Mouse (Mus musculus): ENCODE data around the gene Gm7361. TPM values are rescaled to one million over a fixed set of nuclear protein-coding genes. Genes with fewer than 3 reads are reported as not detected.
"Not testable (repeated sequence)": the region's sequence is repeated elsewhere in the genome, so short reads cannot be mapped to it uniquely, and the experiment has no call there.

The Gm7361 gene
- polyA plus RNA-seq (2014; fragmentation: Nextera tagmentation; extraction: Ambion mirVana): 0.22 TPM in 1 of 2 replicates, not detected in the other

DNA sequence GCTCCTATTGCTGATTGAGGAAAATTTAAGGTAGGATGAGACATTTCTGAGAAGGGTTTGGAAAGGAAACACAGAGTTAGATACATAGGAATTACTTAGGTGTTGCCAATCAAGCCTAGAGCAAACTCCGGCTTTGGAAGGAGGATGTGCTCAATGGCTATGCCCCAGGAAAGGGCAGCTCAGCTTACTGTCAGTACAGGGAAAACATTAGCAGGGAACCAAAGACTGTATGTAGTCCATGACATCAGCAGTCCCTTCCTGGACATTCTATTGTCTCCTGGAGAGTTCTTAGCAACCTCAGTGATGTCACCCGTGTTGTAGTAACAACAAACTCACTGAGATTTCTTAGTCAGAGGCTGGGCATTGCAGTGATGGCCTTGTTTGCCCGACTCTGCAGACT, at the start of gene Gm7361:
TSS of gene Gm7361 (plus strand) at position 301 of the 400 bp plus-strand sequence.
- H3K4me3 ChIP-seq (ENCODE audit: low read depth, low read length); H3K4me2 ChIP-seq (ENCODE audit: low read depth, low read length): not testable (repeated sequence)
- WGBS: 80% methylated on average over 3 of the region's 3 CpGs

DNA sequence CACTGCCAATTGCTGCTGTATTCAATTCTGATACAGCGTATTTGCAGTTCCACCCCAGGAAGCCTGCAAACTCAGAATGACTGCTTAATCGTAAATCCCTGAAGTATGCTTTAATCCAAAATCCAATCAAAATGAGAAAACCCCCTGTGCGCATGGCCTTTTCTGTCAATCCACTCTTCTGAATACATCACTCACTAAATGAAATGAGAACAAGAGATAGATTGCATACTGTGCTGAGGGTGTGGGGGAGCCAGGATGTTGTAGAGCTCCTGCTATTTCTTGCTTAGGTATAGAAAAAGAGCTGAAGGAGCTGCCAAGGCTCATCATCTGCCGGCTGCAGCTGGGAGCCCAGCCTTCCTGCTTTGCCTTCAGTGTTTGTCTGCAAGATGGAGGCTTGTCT, 46.5 kb upstream of the Gm7361 start:
- H3K9me3 ChIP-seq (ENCODE audit: control insufficient read depth, low read length): no peaks in the 10 kb centered on the region
- no peak for ATAC-seq (ENCODE audit: low read depth)
- H3K4me1 ChIP-seq (ENCODE audit: control insufficient read depth, insufficient read depth, low read length): no peaks in the 10 kb centered on the region
- no peak overlapping the region for H3K9ac ChIP-seq (ENCODE audit: low read depth, low read length)
- no peak overlapping the region for H3K27ac ChIP-seq (replicated peaks; ENCODE audit: low read depth, low read length)
- 82% methylated on average over 4 of the region's 4 CpGs for WGBS
- H3K4me3 ChIP-seq (ENCODE audit: low read depth, low read length): no peak overlapping the region
- no peak for DNase-seq (ENCODE audit: low spot score)
- no peak overlapping the region for H3K4me2 ChIP-seq (ENCODE audit: low read depth, low read length)
- no peaks in the 10 kb centered on the region for H3K27me3 ChIP-seq (replicated peaks; ENCODE audit: control insufficient read depth, insufficient read depth, low read length)
- no peaks in the 10 kb centered on the region for H3K36me3 ChIP-seq (ENCODE audit: control insufficient read depth, insufficient read depth, low read length)

More for the DNA sequence above, at the start of gene Gm7361:
- not testable (repeated sequence) for H3K27ac ChIP-seq (replicated peaks; ENCODE audit: low read depth, low read length); H3K36me3 ChIP-seq (ENCODE audit: control insufficient read depth, insufficient read depth, low read length); DNase-seq (ENCODE audit: low spot score); H3K9me3 ChIP-seq (ENCODE audit: control insufficient read depth, low read length); H3K9ac ChIP-seq (ENCODE audit: low read depth, low read length); H3K27me3 ChIP-seq (replicated peaks; ENCODE audit: control insufficient read depth, insufficient read depth, low read length); H3K4me1 ChIP-seq (ENCODE audit: control insufficient read depth, insufficient read depth, low read length); ATAC-seq (ENCODE audit: low read depth)

DNA sequence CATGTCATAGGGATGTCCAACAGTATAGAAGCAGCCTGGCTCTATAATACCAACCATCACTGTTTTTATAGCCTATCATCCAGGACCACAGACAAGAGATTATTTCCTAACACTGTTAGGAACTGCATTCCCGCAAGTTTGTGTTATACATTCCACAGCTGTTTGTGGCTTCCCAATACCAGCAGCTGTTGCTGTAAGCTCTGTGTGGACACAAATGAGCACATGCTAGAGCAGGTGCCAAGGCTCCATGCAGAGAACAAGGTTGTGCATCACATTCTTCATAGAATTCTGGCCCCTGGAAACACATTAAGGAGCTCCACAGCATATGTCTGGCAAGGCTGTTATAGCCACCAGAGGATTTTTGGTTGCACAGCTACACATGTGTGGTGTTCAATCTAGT, 35.4 kb upstream of the Gm7361 start:
- WGBS: 67% methylated on average over 1 of the region's 1 CpGs
- no peaks in the 10 kb centered on the region for H3K4me1 ChIP-seq (ENCODE audit: control insufficient read depth, insufficient read depth, low read length)
- peak; percentile 81; the same call in 1 of the 2 replicates for ATAC-seq (ENCODE audit: low read depth)

DNA sequence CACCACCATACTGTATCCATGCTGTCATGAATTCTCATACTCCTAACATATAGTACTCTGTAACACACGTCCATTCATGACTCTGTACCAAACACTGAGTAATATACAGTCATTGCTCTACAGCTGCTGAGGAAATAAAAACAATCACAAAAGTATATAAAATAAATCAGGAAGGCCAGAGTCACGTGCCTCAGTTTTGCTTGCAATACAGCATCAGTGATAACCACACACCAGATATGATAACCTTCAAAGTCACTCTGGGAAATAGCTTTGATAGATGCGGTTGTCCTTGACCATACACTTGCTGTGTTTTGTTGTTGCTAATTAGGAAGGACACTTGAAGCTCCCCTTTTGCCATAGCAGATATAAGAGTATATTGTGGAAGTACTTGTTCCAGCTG, 9.2 kb downstream of the Gm7361 start:
- H3K4me1 ChIP-seq (ENCODE audit: control insufficient read depth, insufficient read depth, low read length); H3K9ac ChIP-seq (ENCODE audit: low read depth, low read length); H3K4me3 ChIP-seq (ENCODE audit: low read depth, low read length); H3K4me2 ChIP-seq (ENCODE audit: low read depth, low read length); H3K36me3 ChIP-seq (ENCODE audit: control insufficient read depth, insufficient read depth, low read length); H3K27me3 ChIP-seq (replicated peaks; ENCODE audit: control insufficient read depth, insufficient read depth, low read length); H3K9me3 ChIP-seq (ENCODE audit: control insufficient read depth, low read length); H3K27ac ChIP-seq (replicated peaks; ENCODE audit: low read depth, low read length); DNase-seq (ENCODE audit: low spot score); ATAC-seq (ENCODE audit: low read depth): not testable (repeated sequence)
- 81% methylated on average over 3 of the region's 3 CpGs for WGBS

More for the DNA sequence above, 35.4 kb upstream of the Gm7361 start:
- Histone ChIP-seq H3K36me3 (ENCODE audit: control insufficient read depth, insufficient read depth, low read length) (no peaks in the 10 kb centered on the region), H3K27me3 (replicated peaks; ENCODE audit: control insufficient read depth, insufficient read depth, low read length) (no peaks in the 10 kb centered on the region), H3K9ac (ENCODE audit: low read depth, low read length) (no peak overlapping the region), H3K4me3 (ENCODE audit: low read depth, low read length) (no peak overlapping the region), H3K27ac (replicated peaks; ENCODE audit: low read depth, low read length) (no peak overlapping the region), H3K4me2 (ENCODE audit: low read depth, low read length) (no peak overlapping the region), H3K9me3 (ENCODE audit: control insufficient read depth, low read length) (no peaks in the 10 kb centered on the region)
- peak; percentile 78 for DNase-seq (ENCODE audit: low spot score)

DNA sequence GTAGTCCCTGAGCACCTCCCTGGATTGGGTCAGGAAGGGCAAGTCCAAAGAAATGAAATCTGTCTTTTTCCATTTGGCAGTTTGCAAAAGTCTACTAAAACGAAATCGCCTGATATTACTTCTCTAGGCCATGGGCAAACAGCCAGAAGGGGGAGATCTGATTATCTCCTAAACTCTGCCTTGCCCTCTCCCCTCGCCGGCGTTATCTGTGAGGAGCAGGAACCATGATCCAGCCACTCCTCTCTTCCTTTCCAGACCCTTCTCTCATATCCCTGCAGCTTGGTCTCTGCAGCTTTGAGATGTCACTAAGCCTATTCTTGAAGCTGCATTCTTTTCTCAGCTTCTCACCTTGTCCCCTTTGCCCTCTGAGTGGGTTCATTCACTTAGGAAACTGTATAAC, 22.9 kb downstream of the Gm7361 start:
- ATAC-seq (ENCODE audit: low read depth): no peak
- no peak overlapping the region for H3K4me2 ChIP-seq (ENCODE audit: low read depth, low read length)
- 85% methylated on average over 5 of the region's 5 CpGs for WGBS
- no peaks in the 10 kb centered on the region for H3K4me1 ChIP-seq (ENCODE audit: control insufficient read depth, insufficient read depth, low read length)
- H3K27me3 ChIP-seq (replicated peaks; ENCODE audit: control insufficient read depth, insufficient read depth, low read length): no peaks in the 10 kb centered on the region
- no peaks in the 10 kb centered on the region for H3K36me3 ChIP-seq (ENCODE audit: control insufficient read depth, insufficient read depth, low read length)
- DNase-seq (ENCODE audit: low spot score): no peak
- no peak overlapping the region for H3K9ac ChIP-seq (ENCODE audit: low read depth, low read length)
- H3K27ac ChIP-seq (replicated peaks; ENCODE audit: low read depth, low read length): no peak overlapping the region
- peaks cover 4% of the 10 kb centered on the region; the same call in 1 of the 2 replicates for H3K9me3 ChIP-seq (ENCODE audit: control insufficient read depth, low read length)
- H3K4me3 ChIP-seq (ENCODE audit: low read depth, low read length): no peak overlapping the region

DNA sequence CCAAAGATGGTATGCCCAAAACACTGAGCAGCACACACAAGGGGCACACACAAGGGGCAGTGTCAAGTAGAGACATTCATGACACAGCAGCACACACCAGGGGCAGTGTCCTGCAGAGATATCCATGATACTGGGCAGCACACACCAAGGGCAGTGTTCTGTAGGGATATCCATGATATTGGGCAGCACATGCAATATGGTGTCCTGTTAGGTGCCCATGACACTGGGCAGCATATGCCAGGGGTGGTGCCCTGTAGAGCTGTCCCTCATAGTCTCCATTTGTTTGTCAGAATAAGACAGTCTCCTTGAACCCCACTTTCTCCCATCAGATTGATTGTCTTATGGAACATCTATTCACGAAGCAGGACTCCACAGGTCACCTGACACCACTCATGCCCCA, 24.2 kb downstream of the Gm7361 start:
- Histone ChIP-seq H3K27me3 (replicated peaks; ENCODE audit: control insufficient read depth, insufficient read depth, low read length) (no peaks in the 10 kb centered on the region), H3K4me3 (ENCODE audit: low read depth, low read length) (no peak overlapping the region), H3K4me2 (ENCODE audit: low read depth, low read length) (no peak overlapping the region), H3K9me3 (ENCODE audit: control insufficient read depth, low read length) (peaks cover 4% of the 10 kb centered on the region; the same call in 1 of the 2 replicates), H3K27ac (replicated peaks; ENCODE audit: low read depth, low read length) (no peak overlapping the region), H3K9ac (ENCODE audit: low read depth, low read length) (no peak overlapping the region), H3K4me1 (ENCODE audit: control insufficient read depth, insufficient read depth, low read length) (no peaks in the 10 kb centered on the region), H3K36me3 (ENCODE audit: control insufficient read depth, insufficient read depth, low read length) (no peaks in the 10 kb centered on the region)
- 86% methylated on average over 1 of the region's 1 CpGs for WGBS
- no peak for DNase-seq (ENCODE audit: low spot score)
- ATAC-seq (ENCODE audit: low read depth): no peak

DNA sequence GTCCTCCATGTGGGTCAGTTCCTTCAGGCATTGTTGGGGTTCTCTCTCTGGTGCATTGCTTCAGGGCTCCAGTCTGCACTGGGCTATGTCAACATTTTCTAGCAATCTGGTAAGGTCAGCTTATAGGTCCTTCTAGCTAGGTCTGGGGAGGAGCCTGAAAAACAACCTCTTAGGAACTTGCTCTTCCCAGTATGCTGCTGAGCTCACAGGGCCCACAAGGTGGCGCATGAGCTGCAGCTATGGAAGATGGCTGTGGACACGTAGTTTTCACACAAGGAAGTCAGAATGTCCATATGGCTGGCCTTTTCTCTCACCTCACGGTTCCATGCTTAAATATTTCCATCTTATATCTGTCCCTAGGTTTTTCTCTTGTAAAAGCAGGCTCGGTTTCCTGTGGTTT, 24.8 kb downstream of the Gm7361 start:
- Histone ChIP-seq H3K27me3 (replicated peaks; ENCODE audit: control insufficient read depth, insufficient read depth, low read length) (no peaks in the 10 kb centered on the region), H3K36me3 (ENCODE audit: control insufficient read depth, insufficient read depth, low read length) (no peaks in the 10 kb centered on the region), H3K4me1 (ENCODE audit: control insufficient read depth, insufficient read depth, low read length) (no peaks in the 10 kb centered on the region), H3K4me3 (ENCODE audit: low read depth, low read length) (no peak overlapping the region), H3K9ac (ENCODE audit: low read depth, low read length) (no peak overlapping the region), H3K27ac (replicated peaks; ENCODE audit: low read depth, low read length) (no peak overlapping the region), H3K4me2 (ENCODE audit: low read depth, low read length) (no peak overlapping the region), H3K9me3 (ENCODE audit: control insufficient read depth, low read length) (peaks cover 4% of the 10 kb centered on the region; the same call in 1 of the 2 replicates)
- ATAC-seq (ENCODE audit: low read depth) (peak; percentile 57; the same call in 1 of the 2 replicates), DNase-seq (ENCODE audit: low spot score) (peak; percentile 67)
- 2% methylated on average over 4 of the region's 4 CpGs for WGBS

DNA sequence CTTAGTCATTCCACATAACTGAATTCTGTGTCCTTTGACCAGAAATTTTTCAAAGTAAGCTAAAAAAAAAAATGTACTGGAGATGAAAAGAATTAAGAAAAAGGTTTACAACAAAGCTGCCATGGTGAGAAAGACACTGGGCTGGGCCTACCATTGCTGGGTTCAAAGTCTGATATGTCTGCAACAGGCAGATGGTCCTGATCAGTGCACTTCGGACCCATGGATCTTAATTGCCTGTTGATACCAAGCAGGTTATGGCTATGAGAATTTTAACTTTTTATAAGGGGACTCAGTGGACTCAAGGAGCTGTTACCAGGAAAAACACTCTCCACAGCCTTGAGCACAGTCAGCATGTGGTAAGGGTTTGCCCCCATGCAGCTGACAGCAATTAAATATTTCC, 25.9 kb downstream of the Gm7361 start:
- Histone ChIP-seq H3K27ac (replicated peaks; ENCODE audit: low read depth, low read length) (no peak overlapping the region), H3K36me3 (ENCODE audit: control insufficient read depth, insufficient read depth, low read length) (no peaks in the 10 kb centered on the region), H3K27me3 (replicated peaks; ENCODE audit: control insufficient read depth, insufficient read depth, low read length) (no peaks in the 10 kb centered on the region), H3K4me1 (ENCODE audit: control insufficient read depth, insufficient read depth, low read length) (no peaks in the 10 kb centered on the region), H3K4me2 (ENCODE audit: low read depth, low read length) (no peak overlapping the region), H3K4me3 (ENCODE audit: low read depth, low read length) (no peak overlapping the region), H3K9me3 (ENCODE audit: control insufficient read depth, low read length) (0 out of 2 replicates have a peak, but pooled peaks cover 4% of the 10 kb centered on the region), H3K9ac (ENCODE audit: low read depth, low read length) (no peak overlapping the region)
- DNase-seq (ENCODE audit: low spot score): no peak
- ATAC-seq (ENCODE audit: low read depth): no peak
- WGBS: 62% methylated on average over 1 of the region's 1 CpGs

DNA sequence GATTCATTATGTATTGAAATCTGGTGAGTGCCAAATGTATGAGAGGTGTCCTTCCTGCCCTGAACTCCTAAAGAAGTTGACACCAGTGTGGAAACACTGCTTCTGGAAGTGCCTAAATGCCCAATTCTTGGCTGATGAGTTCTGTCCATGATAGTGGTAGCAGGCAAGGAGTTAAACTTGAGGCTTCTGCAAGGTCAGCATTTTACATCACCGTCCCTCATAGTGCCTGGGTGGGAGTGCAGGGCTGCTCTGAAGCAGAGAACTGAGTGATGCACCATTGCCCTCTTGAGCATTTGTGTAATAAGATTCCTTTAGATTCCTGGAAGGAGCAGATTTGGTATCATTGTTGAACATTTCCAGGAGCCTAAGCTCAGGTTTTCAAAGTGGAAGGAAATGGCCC, 34.1 kb downstream of the Gm7361 start:
- Histone ChIP-seq H3K27ac (replicated peaks; ENCODE audit: low read depth, low read length) (no peak overlapping the region), H3K27me3 (replicated peaks; ENCODE audit: control insufficient read depth, insufficient read depth, low read length) (no peaks in the 10 kb centered on the region), H3K4me1 (ENCODE audit: control insufficient read depth, insufficient read depth, low read length) (no peaks in the 10 kb centered on the region), H3K9ac (ENCODE audit: low read depth, low read length) (no peak overlapping the region), H3K4me2 (ENCODE audit: low read depth, low read length) (no peak overlapping the region), H3K4me3 (ENCODE audit: low read depth, low read length) (no peak overlapping the region), H3K36me3 (ENCODE audit: control insufficient read depth, insufficient read depth, low read length) (no peaks in the 10 kb centered on the region), H3K9me3 (ENCODE audit: control insufficient read depth, low read length) (no peaks in the 10 kb centered on the region)
- ATAC-seq (ENCODE audit: low read depth): no peak
- DNase-seq (ENCODE audit: low spot score): no peak
- WGBS: 65% methylated on average over 1 of the region's 1 CpGs

Measured in embryonic facial prominence, embryonic 14.5 days (tissue).